Mouse (Mus musculus) myocyte (in vitro differentiated cells): ENCODE measurements around the gene Faim2. TPM values are rescaled to one million over a fixed set of nuclear protein-coding genes. Genes with fewer than 3 reads are reported as not detected.
A peak's percentile ranks its signal among the peaks of the same experiment; 100 is the strongest.

ENCODE experiments used
- H3K27me3 ChIP-seq: one replicate; pipeline ENCODE4 v1.6.1; 2011; ENCODE audit not compliant: control insufficient read depth, insufficient read depth, insufficient read length
- H3K36me3 ChIP-seq: one replicate; pipeline ENCODE4 v1.6.1; 2011; ENCODE audit not compliant: control insufficient read depth, insufficient read depth
- H3K4me2 ChIP-seq: one replicate; pipeline ENCODE4 v1.6.1; 2011; ENCODE audit warnings: low read depth, control low read depth
- H3K4me3 ChIP-seq: one replicate; pipeline ENCODE4 v1.5.1; 2011; ENCODE audit warnings: mild to moderate bottlenecking, control low read depth, moderate library complexity
- H3K79me2 ChIP-seq: one replicate; pipeline ENCODE4 v1.6.1; 2011; ENCODE audit not compliant: control insufficient read depth, insufficient read depth
- H3ac ChIP-seq: one replicate; pipeline ENCODE4 v1.6.1; 2011; ENCODE audit not compliant: control insufficient read depth, insufficient read length
- CEBPB ChIP-seq: IDR thresholded peaks from 2 replicates; pipeline ENCODE4 v1.6.1; 2011; ENCODE audit warnings: mild to moderate bottlenecking, moderate library complexity; ENCODE audit not compliant: poor library complexity, insufficient read depth, severe bottlenecking
- E2F4 ChIP-seq: IDR thresholded peaks from one replicate; pipeline ENCODE4 v1.6.1; 2011; ENCODE audit warnings: mild to moderate bottlenecking, control low read depth, moderate library complexity; ENCODE audit not compliant: insufficient read depth
- MAX ChIP-seq: IDR thresholded peaks from one replicate; pipeline ENCODE4 v1.6.1; 2011; ENCODE audit warnings: low read depth, mild to moderate bottlenecking, control low read depth
- MYOD1 ChIP-seq, 3 experiments: IDR thresholded peaks; one replicate each; pipeline ENCODE4 v1.6.1; 2011; ENCODE audit warnings: control low read depth in 2 of 3, low read depth in 2 of 3, mild to moderate bottlenecking in 2 of 3, moderate library complexity in 1 of 3; ENCODE audit not compliant: insufficient read length in 2 of 3, control insufficient read depth in 1 of 3
- MYOG ChIP-seq, 3 experiments: IDR thresholded peaks; one replicate each; pipeline ENCODE4 v1.6.1; 2011; ENCODE audit warnings: control low read depth in 2 of 3, low read depth in 2 of 3, mild to moderate bottlenecking in 2 of 3; ENCODE audit not compliant: insufficient read length in 2 of 3, control insufficient read depth in 1 of 3, insufficient read depth in 1 of 3
- POLR2A ChIP-seq: IDR thresholded peaks from one replicate; pipeline ENCODE4 v1.6.1; 2011; ENCODE audit warnings: low read depth, mild to moderate bottlenecking, control low read depth, moderate library complexity; ENCODE audit not compliant: insufficient read length
- POLR2AphosphoS2 ChIP-seq: IDR thresholded peaks from one replicate; pipeline ENCODE4 v1.6.1; 2011; ENCODE audit warnings: low read depth, control low read depth; ENCODE audit not compliant: insufficient read length
- REST ChIP-seq: IDR thresholded peaks from one replicate; pipeline ENCODE4 v1.6.1; 2011; ENCODE audit warnings: mild to moderate bottlenecking, control low read depth, moderate library complexity; ENCODE audit not compliant: insufficient read depth, insufficient read length
- SRF ChIP-seq: IDR thresholded peaks from one replicate; pipeline ENCODE4 v1.6.1; 2011; ENCODE audit warnings: low read depth; ENCODE audit not compliant: control insufficient read depth, insufficient read length
- TCF12 ChIP-seq: IDR thresholded peaks from one replicate; pipeline ENCODE4 v1.6.1; 2011; ENCODE audit warnings: mild to moderate bottlenecking, control low read depth; ENCODE audit not compliant: poor library complexity, insufficient read depth, severe bottlenecking
- TCF3 ChIP-seq: IDR thresholded peaks from one replicate; pipeline ENCODE4 v1.6.1; 2011; ENCODE audit warnings: low read depth, control low read depth; ENCODE audit not compliant: insufficient read length
- USF1 ChIP-seq: IDR thresholded peaks from one replicate; pipeline ENCODE4 v1.6.1; 2011; ENCODE audit warnings: low read depth, mild to moderate bottlenecking, control low read depth, moderate library complexity
- polyA plus RNA-seq: library from polyadenylated mRNA; unstranded; fragments of >200 nt; fragmentation: generic; extraction: Trizol; gene quantifications from one replicate; pipeline ENCODE4 v1.2.1, GENCODE M21; 2012; ENCODE audit warnings: missing spikeins

The Faim2 gene
- 0.40 TPM for polyA plus RNA-seq

- H3K4me2 ChIP-seq, result no peak within 1 kb of the TSS
- H3K79me2 ChIP-seq, result no peaks in the 10 kb centered on the region
- no peaks in the 10 kb centered on the region for H3K36me3 ChIP-seq
- H3K4me3 ChIP-seq, result no peak within 1 kb of the TSS
- H3ac ChIP-seq, result no peak within 1 kb of the TSS
- H3K27me3 ChIP-seq, result no peaks in the 10 kb centered on the region
- no peak for TF ChIP-seq MYOG (IDR thresholded peaks at IDR 0.05; ENCODE audit: control insufficient read depth in 1 of 3, insufficient read depth in 1 of 3, insufficient read length in 2 of 3, low read depth in 2 of 3)
- TF ChIP-seq SRF, result no peak
- no peak for TF ChIP-seq USF1
- TF ChIP-seq REST, result no peak
- TF ChIP-seq POLR2A, result no peak
- TF ChIP-seq CEBPB, result no peak
- no peak for TF ChIP-seq MAX
- TF ChIP-seq POLR2AphosphoS2, result no peak
- TF ChIP-seq MYOD1 (IDR thresholded peaks at IDR 0.05; ENCODE audit: control insufficient read depth in 1 of 3, insufficient read length in 2 of 3, low read depth in 2 of 3), result no peak
- TF ChIP-seq TCF12, result no peak
- TF ChIP-seq TCF3, result no peak
- TF ChIP-seq E2F4, result no peak
These were observed at the start of gene Faim2 for GRCm38 (mm10) chr15:99527629-99528353. Gene Faim2 (minus strand): TSS chr15:99528165.

- TF ChIP-seq E2F4 (no peak), MAX (no peak), SRF (no peak), MYOG (IDR thresholded peaks at IDR 0.05; ENCODE audit: control insufficient read depth in 1 of 3, insufficient read depth in 1 of 3, insufficient read length in 2 of 3, low read depth in 2 of 3) (peak in 1 of 3 experiments; percentile 38), USF1 (no peak), CEBPB (no peak), POLR2A (no peak), TCF12 (no peak), POLR2AphosphoS2 (no peak), MYOD1 (IDR thresholded peaks at IDR 0.05; ENCODE audit: control insufficient read depth in 1 of 3, insufficient read length in 2 of 3, low read depth in 2 of 3) (peak in 1 of 3 experiments; percentile 62), REST (no peak), TCF3 (peak; percentile 24)
- no peak overlapping the region for H3ac ChIP-seq
- H3K36me3 ChIP-seq, result no peaks in the 10 kb centered on the region
- H3K4me3 ChIP-seq, result no peak overlapping the region
- no peaks in the 10 kb centered on the region for H3K27me3 ChIP-seq
- no peaks in the 10 kb centered on the region for H3K79me2 ChIP-seq
- no peak overlapping the region for H3K4me2 ChIP-seq
These were observed 41.2 kb upstream of the Faim2 start for GRCm38 (mm10) chr15:99569123-99569522.

GRCm38 (mm10) chr15:99568682-99569081 is 40.7 kb upstream of the Faim2 start:
- H3K4me3 ChIP-seq, result no peak overlapping the region
- H3K4me2 ChIP-seq, result no peak overlapping the region
- peak in 1 of 3 experiments; percentile 4 for TF ChIP-seq MYOD1 (IDR thresholded peaks at IDR 0.05; ENCODE audit: control insufficient read depth in 1 of 3, insufficient read length in 2 of 3, low read depth in 2 of 3)
- TF ChIP-seq CEBPB, result no peak
- H3K79me2 ChIP-seq, result no peaks in the 10 kb centered on the region
- no peaks in the 10 kb centered on the region for H3K36me3 ChIP-seq
- no peak overlapping the region for H3ac ChIP-seq
- H3K27me3 ChIP-seq, result no peaks in the 10 kb centered on the region

GRCm38 (mm10) chr15:99567371-99567770 is 39.4 kb upstream of the Faim2 start:
- no peaks in the 10 kb centered on the region for H3K27me3 ChIP-seq

GRCm38 (mm10) chr15:99560246-99560645 is 32.3 kb upstream of the Faim2 start:
- H3K36me3 ChIP-seq, result no peaks in the 10 kb centered on the region
- no peak overlapping the region for H3ac ChIP-seq
- H3K4me3 ChIP-seq, result no peak overlapping the region
- H3K4me2 ChIP-seq, result no peak overlapping the region
- TF ChIP-seq SRF (no peak), USF1 (no peak), POLR2AphosphoS2 (no peak), MAX (no peak), REST (no peak), E2F4 (no peak), MYOG (IDR thresholded peaks at IDR 0.05; ENCODE audit: control insufficient read depth in 1 of 3, insufficient read depth in 1 of 3, insufficient read length in 2 of 3, low read depth in 2 of 3) (no peak), POLR2A (no peak), TCF3 (no peak), TCF12 (no peak), MYOD1 (IDR thresholded peaks at IDR 0.05; ENCODE audit: control insufficient read depth in 1 of 3, insufficient read length in 2 of 3, low read depth in 2 of 3) (no peak), CEBPB (no peak)
- no peaks in the 10 kb centered on the region for H3K27me3 ChIP-seq
- no peaks in the 10 kb centered on the region for H3K79me2 ChIP-seq

More at GRCm38 (mm10) chr15:99567371-99567770, 39.4 kb upstream of the Faim2 start:
- Histone ChIP-seq H3K4me3 (no peak overlapping the region), H3K4me2 (no peak overlapping the region), H3ac (no peak overlapping the region), H3K36me3 (no peaks in the 10 kb centered on the region), H3K79me2 (no peaks in the 10 kb centered on the region)
- TF ChIP-seq TCF12, result no peak
- no peak for TF ChIP-seq POLR2AphosphoS2
